Mouse (Mus musculus): ENCODE measurements around the gene Smcp. TPM values are rescaled to one million over a fixed set of nuclear protein-coding genes. Genes with fewer than 3 reads are reported as not detected.

The Smcp gene
- polyA plus RNA-seq (2015; fragmentation: Illumina TruSeq; extraction: RNeasy Lipid Tissue Mini Kit (QIAGEN cat#74804); ENCODE audit: insufficient read depth, low read depth, low replicate concordance), result not detected

DNA sequence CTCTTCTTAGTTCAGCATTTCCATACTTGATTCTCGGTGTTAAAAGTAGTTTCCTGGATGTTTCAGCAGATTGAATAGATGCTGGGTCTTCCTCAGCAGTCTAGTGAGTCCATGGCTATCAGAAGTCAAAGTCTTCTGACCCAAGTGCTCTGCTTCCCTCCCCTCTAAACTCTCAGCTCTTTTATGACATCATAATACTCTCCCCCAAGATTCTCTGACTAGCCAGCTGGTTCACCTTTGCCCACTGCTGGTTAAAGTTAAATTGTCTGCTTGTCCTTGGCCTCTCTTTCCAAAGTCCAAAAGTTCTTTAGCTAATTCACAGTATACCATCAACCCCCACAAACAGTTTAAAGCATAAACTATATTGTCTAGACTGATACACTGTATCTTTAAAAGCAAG, at the start of gene Smcp:
Gene Smcp (minus strand): TSS at position 140 of the 400 bp plus-strand sequence.

DNA sequence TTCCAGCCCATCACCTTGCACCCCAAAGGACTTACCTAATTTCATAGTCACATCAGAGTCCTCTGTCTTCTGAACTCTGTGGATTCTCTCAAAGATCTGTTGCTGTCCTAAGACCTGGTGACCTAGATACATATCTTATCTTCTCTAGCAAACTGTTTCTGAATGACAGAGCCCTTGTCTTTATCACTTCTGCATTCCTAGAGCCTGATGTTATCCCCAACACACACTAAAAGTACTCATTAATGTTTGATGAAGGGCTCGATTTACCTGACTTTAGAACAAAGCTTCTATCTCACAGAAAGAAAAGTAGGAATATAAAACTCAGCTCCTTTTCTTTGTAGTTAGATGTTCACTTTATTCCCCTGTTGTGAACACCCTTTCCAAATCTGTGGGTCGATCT, 32.8 kb upstream of the Smcp start, which contains the start of gene Lce6a:
Gene Lce6a (minus strand): TSS at position 101 of the 400 bp plus-strand sequence.

DNA sequence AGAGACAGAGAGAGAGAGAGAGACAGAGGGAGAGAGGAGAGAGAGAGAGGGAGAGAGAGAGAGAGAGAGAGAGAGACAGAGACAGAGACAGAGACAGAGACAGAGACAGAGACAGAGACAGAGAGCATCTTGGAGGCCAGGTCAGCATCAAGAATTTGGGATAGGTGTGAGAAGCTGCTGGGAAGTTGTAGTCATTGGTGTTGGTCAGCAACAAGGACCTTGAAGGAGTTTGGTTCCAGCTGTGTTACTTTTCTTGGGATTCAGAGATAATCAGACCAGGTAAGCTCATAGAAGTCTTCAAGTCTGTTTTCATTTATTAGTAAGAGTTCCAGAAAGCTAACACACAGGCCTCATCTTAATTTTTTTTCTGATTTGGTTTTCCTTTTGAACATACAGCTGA, 18.6 kb upstream of the Smcp start, which contains the start of gene 2210017I01Rik:
Gene 2210017I01Rik (minus strand): TSS at position 101 of the 400 bp plus-strand sequence.

DNA sequence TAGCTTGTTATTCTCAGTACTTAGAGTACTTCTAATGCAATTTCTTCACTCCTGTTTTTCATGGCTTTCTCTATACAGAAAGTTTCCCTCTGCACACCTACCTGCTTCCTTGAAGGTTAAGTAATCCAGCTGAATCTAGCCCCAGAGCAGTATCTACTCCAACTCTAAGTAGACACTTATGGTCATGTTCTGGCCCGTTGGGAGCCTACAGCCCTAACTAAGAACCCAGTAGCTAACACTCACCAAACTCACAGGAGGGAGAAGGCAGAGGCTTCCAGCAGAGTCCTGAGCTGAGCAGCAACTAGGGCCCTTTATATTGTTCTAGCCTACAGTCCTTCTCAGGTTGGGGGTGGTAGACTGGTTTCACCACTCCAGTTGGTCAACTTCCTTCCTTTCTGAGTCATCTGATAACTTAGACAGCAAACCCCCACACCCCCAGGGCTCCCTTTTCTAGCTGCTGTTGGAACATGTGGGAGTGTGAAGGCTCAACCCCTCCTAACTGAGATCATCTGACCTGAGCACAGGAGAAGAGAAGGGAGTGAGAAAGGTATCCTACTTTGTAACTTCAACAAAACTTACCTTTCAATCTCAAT, 15.3 kb downstream of the Smcp start, which contains the start of gene Ivl:
Gene Ivl (minus strand): TSS at position 287 of the 593 bp plus-strand sequence.

DNA sequence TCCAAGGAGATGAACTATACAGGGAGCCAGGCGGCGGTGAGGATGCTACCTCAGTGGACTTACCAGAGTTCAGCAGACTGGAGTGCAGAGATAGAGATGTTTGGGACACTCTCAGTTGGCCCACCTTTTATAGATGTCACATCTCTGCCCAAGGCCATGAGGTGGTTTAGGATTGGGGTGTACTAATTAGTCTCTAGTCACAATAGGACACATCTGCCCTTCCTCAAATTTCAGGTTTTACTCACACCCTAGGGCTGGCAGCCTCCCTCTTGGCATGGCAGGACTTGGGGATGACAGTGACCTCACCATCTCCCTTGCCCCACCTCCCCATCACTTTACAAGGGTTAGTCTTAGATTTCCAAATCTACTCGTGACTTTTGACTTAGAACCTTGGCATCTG, 54.4 kb downstream of the Smcp start, which contains the start of gene 2310046K23Rik:
Gene 2310046K23Rik (minus strand): TSS at position 101 of the 400 bp plus-strand sequence.

Other genes starting within 250 kb of the Smcp start
- not detected for gene Sprr2d, start 249.9 kb downstream of the Smcp start, polyA plus RNA-seq (2015; fragmentation: Illumina TruSeq; extraction: RNeasy Lipid Tissue Mini Kit (QIAGEN cat#74804); ENCODE audit: insufficient read depth, low read depth, low replicate concordance)
- gene Sprr2e, start 236.9 kb downstream of the Smcp start, polyA plus RNA-seq (2015; fragmentation: Illumina TruSeq; extraction: RNeasy Lipid Tissue Mini Kit (QIAGEN cat#74804); ENCODE audit: insufficient read depth, low read depth, low replicate concordance), result not detected
- gene Sprr2f, start 223.8 kb downstream of the Smcp start, polyA plus RNA-seq (2015; fragmentation: Illumina TruSeq; extraction: RNeasy Lipid Tissue Mini Kit (QIAGEN cat#74804); ENCODE audit: insufficient read depth, low read depth, low replicate concordance), result not detected
- not detected for gene Sprr2h, start 203.3 kb downstream of the Smcp start, polyA plus RNA-seq (2015; fragmentation: Illumina TruSeq; extraction: RNeasy Lipid Tissue Mini Kit (QIAGEN cat#74804); ENCODE audit: insufficient read depth, low read depth, low replicate concordance)
- not detected for gene Sprr2i, start 181.0 kb downstream of the Smcp start, polyA plus RNA-seq (2015; fragmentation: Illumina TruSeq; extraction: RNeasy Lipid Tissue Mini Kit (QIAGEN cat#74804); ENCODE audit: insufficient read depth, low read depth, low replicate concordance)
- not detected for gene Sprr2j-ps, start 170.9 kb downstream of the Smcp start, polyA plus RNA-seq (2015; fragmentation: Illumina TruSeq; extraction: RNeasy Lipid Tissue Mini Kit (QIAGEN cat#74804); ENCODE audit: insufficient read depth, low read depth, low replicate concordance)
- gene Gm9774, start 159.6 kb downstream of the Smcp start, polyA plus RNA-seq (2015; fragmentation: Illumina TruSeq; extraction: RNeasy Lipid Tissue Mini Kit (QIAGEN cat#74804); ENCODE audit: insufficient read depth, low read depth, low replicate concordance), result not detected
- not detected for gene Sprr2k, start 156.4 kb downstream of the Smcp start, polyA plus RNA-seq (2015; fragmentation: Illumina TruSeq; extraction: RNeasy Lipid Tissue Mini Kit (QIAGEN cat#74804); ENCODE audit: insufficient read depth, low read depth, low replicate concordance)
- not detected for gene Sprr1b, start 150.2 kb downstream of the Smcp start, polyA plus RNA-seq (2015; fragmentation: Illumina TruSeq; extraction: RNeasy Lipid Tissue Mini Kit (QIAGEN cat#74804); ENCODE audit: insufficient read depth, low read depth, low replicate concordance)
- gene Sprr3, start 130.3 kb downstream of the Smcp start, polyA plus RNA-seq (2015; fragmentation: Illumina TruSeq; extraction: RNeasy Lipid Tissue Mini Kit (QIAGEN cat#74804); ENCODE audit: insufficient read depth, low read depth, low replicate concordance), result not detected
- gene Sprr1a, start 103.1 kb downstream of the Smcp start, polyA plus RNA-seq (2015; fragmentation: Illumina TruSeq; extraction: RNeasy Lipid Tissue Mini Kit (QIAGEN cat#74804); ENCODE audit: insufficient read depth, low read depth, low replicate concordance), result not detected
- gene Sprr4, start 88.5 kb downstream of the Smcp start, polyA plus RNA-seq (2015; fragmentation: Illumina TruSeq; extraction: RNeasy Lipid Tissue Mini Kit (QIAGEN cat#74804); ENCODE audit: insufficient read depth, low read depth, low replicate concordance), result not detected
- not detected for gene 2310046K23Rik, start 54.5 kb downstream of the Smcp start, polyA plus RNA-seq (2015; fragmentation: Illumina TruSeq; extraction: RNeasy Lipid Tissue Mini Kit (QIAGEN cat#74804); ENCODE audit: insufficient read depth, low read depth, low replicate concordance)
- gene Ivl, start 15.3 kb downstream of the Smcp start, polyA plus RNA-seq (2015; fragmentation: Illumina TruSeq; extraction: RNeasy Lipid Tissue Mini Kit (QIAGEN cat#74804); ENCODE audit: insufficient read depth, low read depth, low replicate concordance), result not detected
- gene 2210017I01Rik, start 18.5 kb upstream of the Smcp start, polyA plus RNA-seq (2015; fragmentation: Illumina TruSeq; extraction: RNeasy Lipid Tissue Mini Kit (QIAGEN cat#74804); ENCODE audit: insufficient read depth, low read depth, low replicate concordance), result not detected
- not detected for gene Lce6a, start 32.7 kb upstream of the Smcp start, polyA plus RNA-seq (2015; fragmentation: Illumina TruSeq; extraction: RNeasy Lipid Tissue Mini Kit (QIAGEN cat#74804); ENCODE audit: insufficient read depth, low read depth, low replicate concordance)
- not detected for gene Lce1a1, start 59.3 kb upstream of the Smcp start, polyA plus RNA-seq (2015; fragmentation: Illumina TruSeq; extraction: RNeasy Lipid Tissue Mini Kit (QIAGEN cat#74804); ENCODE audit: insufficient read depth, low read depth, low replicate concordance)
- gene Lce1b, start 67.9 kb upstream of the Smcp start, polyA plus RNA-seq (2015; fragmentation: Illumina TruSeq; extraction: RNeasy Lipid Tissue Mini Kit (QIAGEN cat#74804); ENCODE audit: insufficient read depth, low read depth, low replicate concordance), result not detected
- gene Lce1a2, start 81.3 kb upstream of the Smcp start, polyA plus RNA-seq (2015; fragmentation: Illumina TruSeq; extraction: RNeasy Lipid Tissue Mini Kit (QIAGEN cat#74804); ENCODE audit: insufficient read depth, low read depth, low replicate concordance), result not detected
- not detected for gene Lce1c, start 90.2 kb upstream of the Smcp start, polyA plus RNA-seq (2015; fragmentation: Illumina TruSeq; extraction: RNeasy Lipid Tissue Mini Kit (QIAGEN cat#74804); ENCODE audit: insufficient read depth, low read depth, low replicate concordance)
- not detected for gene Lce1d, start 98.2 kb upstream of the Smcp start, polyA plus RNA-seq (2015; fragmentation: Illumina TruSeq; extraction: RNeasy Lipid Tissue Mini Kit (QIAGEN cat#74804); ENCODE audit: insufficient read depth, low read depth, low replicate concordance)
- not detected for gene Lce1e, start 120.1 kb upstream of the Smcp start, polyA plus RNA-seq (2015; fragmentation: Illumina TruSeq; extraction: RNeasy Lipid Tissue Mini Kit (QIAGEN cat#74804); ENCODE audit: insufficient read depth, low read depth, low replicate concordance)
- gene Lce1f, start 131.4 kb upstream of the Smcp start, polyA plus RNA-seq (2015; fragmentation: Illumina TruSeq; extraction: RNeasy Lipid Tissue Mini Kit (QIAGEN cat#74804); ENCODE audit: insufficient read depth, low read depth, low replicate concordance), result not detected
- gene Gm38119, start 150.1 kb upstream of the Smcp start, polyA plus RNA-seq (2015; fragmentation: Illumina TruSeq; extraction: RNeasy Lipid Tissue Mini Kit (QIAGEN cat#74804); ENCODE audit: insufficient read depth, low read depth, low replicate concordance), result not detected
- not detected for gene Lce1g, start 163.3 kb upstream of the Smcp start, polyA plus RNA-seq (2015; fragmentation: Illumina TruSeq; extraction: RNeasy Lipid Tissue Mini Kit (QIAGEN cat#74804); ENCODE audit: insufficient read depth, low read depth, low replicate concordance)
- not detected for gene Lce1h, start 176.1 kb upstream of the Smcp start, polyA plus RNA-seq (2015; fragmentation: Illumina TruSeq; extraction: RNeasy Lipid Tissue Mini Kit (QIAGEN cat#74804); ENCODE audit: insufficient read depth, low read depth, low replicate concordance)
- not detected for gene Lce1i, start 189.9 kb upstream of the Smcp start, polyA plus RNA-seq (2015; fragmentation: Illumina TruSeq; extraction: RNeasy Lipid Tissue Mini Kit (QIAGEN cat#74804); ENCODE audit: insufficient read depth, low read depth, low replicate concordance)
- not detected for gene Lce1j, start 201.5 kb upstream of the Smcp start, polyA plus RNA-seq (2015; fragmentation: Illumina TruSeq; extraction: RNeasy Lipid Tissue Mini Kit (QIAGEN cat#74804); ENCODE audit: insufficient read depth, low read depth, low replicate concordance)
- not detected for gene Lce1k, start 218.9 kb upstream of the Smcp start, polyA plus RNA-seq (2015; fragmentation: Illumina TruSeq; extraction: RNeasy Lipid Tissue Mini Kit (QIAGEN cat#74804); ENCODE audit: insufficient read depth, low read depth, low replicate concordance)
- gene Kprp, start 238.2 kb upstream of the Smcp start, polyA plus RNA-seq (2015; fragmentation: Illumina TruSeq; extraction: RNeasy Lipid Tissue Mini Kit (QIAGEN cat#74804); ENCODE audit: insufficient read depth, low read depth, low replicate concordance), result not detected